Mouse (Mus musculus) heart, adult 2 months (tissue): ENCODE data around the gene Ankrd33.

Experiments
- CTCF ChIP-seq: fragments of 200-600 bp; IDR thresholded peaks from 2 replicates; pipeline ENCODE4 v1.8.1; 2022; ENCODE audit warnings: antibody characterized with exemption, mild to moderate bottlenecking, moderate library complexity
- POLR2A ChIP-seq: fragments of 200-500 bp; IDR thresholded peaks from 2 replicates; pipeline ENCODE4 v1.6.1; 2011; ENCODE audit warnings: mild to moderate bottlenecking, low read depth, low read length, control low read depth; ENCODE audit not compliant: insufficient read depth

DNA sequence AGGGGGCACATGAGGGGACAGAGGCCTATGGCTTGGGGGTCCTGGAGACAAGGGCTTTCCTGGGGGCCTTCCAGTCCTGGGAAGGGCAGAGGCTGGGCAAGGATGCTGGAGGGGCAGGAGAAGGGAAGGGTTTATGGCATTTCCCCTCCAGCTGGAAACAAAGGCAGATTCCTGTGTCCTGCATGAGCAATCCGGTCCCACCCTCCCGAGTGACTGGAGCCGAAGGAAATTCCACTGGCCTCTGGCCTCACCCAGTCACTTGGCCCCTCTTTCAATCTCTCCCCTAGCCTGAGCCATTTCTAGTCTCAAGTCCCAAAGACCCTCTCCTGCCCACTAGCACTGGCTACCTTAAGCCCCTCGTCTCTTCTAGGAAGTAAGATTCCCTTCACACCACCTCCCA is 7.6 kb downstream of the Ankrd33 start:
- TF ChIP-seq CTCF = no peak
- TF ChIP-seq POLR2A = peak; percentile 44; the same call in 1 of the 2 replicates
